Mouse (Mus musculus) myocyte (in vitro differentiated cells): ENCODE data around the gene Hist1h4f.
A peak's percentile ranks its signal among the peaks of the same experiment; 100 is the strongest.
"Not testable (repeated sequence)": the region's sequence is repeated elsewhere in the genome, so short reads cannot be mapped to it uniquely, and the experiment has no call there.

Experiments
- E2F4 ChIP-seq: IDR thresholded peaks from one replicate; pipeline ENCODE4 v1.6.1; 2011; ENCODE audit warnings: mild to moderate bottlenecking, control low read depth, moderate library complexity; ENCODE audit not compliant: insufficient read depth
- MYOG ChIP-seq, 3 experiments: IDR thresholded peaks; one replicate each; pipeline ENCODE4 v1.6.1; 2011; ENCODE audit warnings: control low read depth in 2 of 3, low read depth in 2 of 3, mild to moderate bottlenecking in 2 of 3; ENCODE audit not compliant: insufficient read length in 2 of 3, control insufficient read depth in 1 of 3, insufficient read depth in 1 of 3
- POLR2A ChIP-seq: IDR thresholded peaks from one replicate; pipeline ENCODE4 v1.6.1; 2011; ENCODE audit warnings: low read depth, mild to moderate bottlenecking, control low read depth, moderate library complexity; ENCODE audit not compliant: insufficient read length
- TCF12 ChIP-seq: IDR thresholded peaks from one replicate; pipeline ENCODE4 v1.6.1; 2011; ENCODE audit warnings: mild to moderate bottlenecking, control low read depth; ENCODE audit not compliant: poor library complexity, insufficient read depth, severe bottlenecking

- TF ChIP-seq TCF12; MYOG (IDR thresholded peaks at IDR 0.05; ENCODE audit: control insufficient read depth in 1 of 3, insufficient read depth in 1 of 3, insufficient read length in 2 of 3, low read depth in 2 of 3): not testable (repeated sequence)
- TF ChIP-seq E2F4 (peak; percentile 68), POLR2A (peak; percentile 65)
Observed at GRCm38 (mm10) chr13:23542999-23543607, 8.3 kb downstream of the Hist1h4f start, which contains the start of gene Hist1h2bh.
